Mouse (Mus musculus) urinary bladder, adult 2 months (tissue): ENCODE data around the gene Acrbp. TPM values are rescaled to one million over a fixed set of nuclear protein-coding genes. Genes with fewer than 3 reads are reported as not detected.
"Not testable (repeated sequence)": the region's sequence is repeated elsewhere in the genome, so short reads cannot be mapped to it uniquely, and the experiment has no call there.

ENCODE experiments used
- DNase-seq: peaks from one replicate; pipeline ENCODE4 v3.0.0; 2022; ENCODE audit warnings: low spot score
- polyA plus RNA-seq: library from polyadenylated mRNA; depleted of rRNA; stranded (reverse); fragments of >200 nt; gene quantifications from 2 replicates; pipeline ENCODE4 v1.2.3, GENCODE M21; 2012; rRNA removed

The Acrbp gene
- 23.5 and 24.7 TPM in 2 replicates for polyA plus RNA-seq

GRCm38 (mm10) chr6:125049678-125050077, at the start of gene Acrbp:
Gene Acrbp (plus strand): TSS chr6:125049689.
- DNase-seq: no peak

DNA sequence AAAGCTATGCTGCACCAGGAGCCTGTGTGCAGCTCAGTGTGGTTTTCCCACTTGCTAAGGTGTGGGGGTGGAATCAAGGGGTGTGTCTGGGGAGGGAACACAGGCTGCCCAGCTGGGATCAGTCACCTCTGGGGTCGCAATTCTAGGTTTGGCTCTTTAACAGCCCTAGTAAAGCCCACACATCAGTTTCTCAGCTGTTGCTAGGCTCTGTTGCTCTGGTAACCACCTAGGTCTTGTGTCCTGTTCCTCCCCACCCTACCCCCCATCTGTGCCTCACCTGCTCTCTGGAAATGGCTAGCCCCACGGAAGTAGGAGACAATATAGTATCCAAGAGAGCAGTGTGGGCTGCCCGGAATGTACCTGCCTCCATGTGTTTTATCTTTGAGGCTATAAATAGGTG, 45.8 kb upstream of the Acrbp start:
- DNase-seq: no peak

DNA sequence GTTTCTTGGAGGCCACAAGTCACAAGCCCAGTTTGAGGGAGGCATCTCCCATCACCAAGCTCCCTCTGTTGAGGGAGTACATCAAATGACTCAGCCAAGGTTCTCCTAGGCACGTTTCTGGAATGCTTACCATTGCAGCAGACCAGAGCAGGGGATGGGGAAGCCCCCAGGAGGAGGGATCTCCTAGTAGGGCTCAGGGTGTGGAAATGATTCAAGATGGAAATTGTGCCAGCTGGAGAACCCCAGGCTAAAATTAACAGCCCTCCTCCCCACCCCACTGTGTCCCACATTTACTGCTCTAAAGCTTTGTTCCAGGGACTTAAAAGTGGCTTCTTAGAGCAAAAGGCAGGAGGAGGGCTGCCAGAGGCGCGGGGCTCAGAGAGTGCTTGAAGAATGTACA, 44.4 kb upstream of the Acrbp start:
- DNase-seq: no peak

DNA sequence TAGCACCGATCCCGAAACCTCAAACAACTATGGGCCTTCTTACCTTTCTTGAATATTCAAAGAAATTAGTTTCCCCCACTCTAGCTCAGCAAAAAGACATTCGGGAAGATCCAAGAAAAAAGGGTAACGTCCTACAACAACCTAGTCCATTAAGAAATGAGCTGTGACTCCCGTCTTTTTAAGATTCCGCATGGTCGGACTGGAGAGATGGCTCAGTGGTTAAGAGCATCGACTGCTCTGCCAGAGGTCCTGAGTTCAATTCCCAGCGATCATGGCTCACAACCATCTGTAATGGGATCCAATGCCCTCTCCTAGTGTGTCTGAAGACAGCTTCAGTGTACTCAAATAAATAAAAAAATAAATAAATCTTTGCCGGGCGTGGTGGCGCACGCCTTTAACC, 41.4 kb upstream of the Acrbp start:
- no peak for DNase-seq

GRCm38 (mm10) chr6:125008586-125009128, 40.8 kb upstream of the Acrbp start:
- peak; percentile 84 for DNase-seq

DNA sequence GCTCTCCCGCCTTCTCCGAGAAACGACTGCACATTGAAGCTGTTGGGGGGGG, 40.5 kb upstream of the Acrbp start, which contains the start of gene Zfp384:
Gene Zfp384, plus strand, starts transcription at position 17 of the 52 bp plus-strand sequence.
- DNase-seq: no peak

DNA sequence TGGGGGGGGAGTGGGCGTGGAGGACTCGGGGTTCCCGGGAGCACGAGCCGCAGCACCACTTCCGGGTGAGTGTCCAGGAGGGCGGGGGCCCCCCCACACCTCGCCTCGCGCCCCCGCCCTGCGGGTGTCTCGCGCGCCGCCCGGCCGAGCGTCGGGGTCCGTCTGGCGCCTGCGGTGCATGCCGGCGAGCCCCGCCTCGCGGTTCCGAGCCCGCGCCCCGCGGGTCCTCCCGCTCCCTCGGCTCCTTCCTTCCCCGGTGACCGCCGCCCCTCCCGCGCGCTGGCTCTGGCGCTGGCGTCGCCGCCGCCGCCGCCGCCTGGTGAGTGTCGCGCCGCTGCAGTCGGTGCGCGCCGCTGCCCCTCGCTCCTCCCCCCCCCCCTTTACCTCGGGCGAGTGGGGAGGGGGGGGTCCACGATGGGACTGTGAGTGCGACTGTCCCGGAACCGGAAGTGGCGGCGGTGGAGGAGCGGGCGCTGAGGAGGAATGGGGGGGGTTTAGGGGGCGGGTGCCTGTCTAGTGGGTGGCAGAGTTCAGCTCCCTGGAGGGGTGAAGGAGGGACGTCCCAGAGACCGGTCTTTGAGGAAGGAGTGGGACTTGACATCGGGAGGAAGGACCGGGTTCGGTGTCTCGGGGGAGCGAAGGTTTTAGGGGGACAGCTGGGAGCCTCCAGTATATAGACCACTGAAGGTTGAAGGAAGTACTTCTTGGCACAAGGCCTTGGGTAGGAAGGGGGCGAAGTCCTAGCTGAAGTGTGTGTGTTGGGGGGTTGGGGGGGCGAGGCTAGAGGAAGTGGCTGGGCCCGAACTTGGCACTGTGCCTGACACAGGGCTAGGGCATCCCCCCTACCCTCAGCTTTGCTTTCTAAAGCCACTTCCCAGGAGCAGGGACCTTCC, 40.1 kb upstream of the Acrbp start:
- peak; percentile 67 for DNase-seq

DNA sequence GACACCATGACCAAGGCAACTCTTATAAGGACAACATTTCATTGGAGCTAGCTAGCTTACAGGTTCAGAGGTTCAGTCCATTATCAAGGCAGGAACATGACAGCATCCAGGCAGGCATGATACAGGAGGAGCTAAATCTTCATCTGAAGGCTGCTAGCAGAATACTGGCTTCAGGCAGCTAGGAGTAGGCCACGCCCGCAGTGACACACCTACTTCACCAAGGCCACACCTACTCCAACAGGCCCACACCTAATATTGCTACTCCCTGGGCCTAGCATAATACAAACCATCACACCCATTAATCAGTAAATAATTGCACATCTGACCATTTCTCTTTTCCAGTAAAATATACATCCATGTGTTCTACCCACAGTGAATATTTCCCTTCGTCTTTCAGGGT, 31.8 kb upstream of the Acrbp start:
- no peak for DNase-seq

DNA sequence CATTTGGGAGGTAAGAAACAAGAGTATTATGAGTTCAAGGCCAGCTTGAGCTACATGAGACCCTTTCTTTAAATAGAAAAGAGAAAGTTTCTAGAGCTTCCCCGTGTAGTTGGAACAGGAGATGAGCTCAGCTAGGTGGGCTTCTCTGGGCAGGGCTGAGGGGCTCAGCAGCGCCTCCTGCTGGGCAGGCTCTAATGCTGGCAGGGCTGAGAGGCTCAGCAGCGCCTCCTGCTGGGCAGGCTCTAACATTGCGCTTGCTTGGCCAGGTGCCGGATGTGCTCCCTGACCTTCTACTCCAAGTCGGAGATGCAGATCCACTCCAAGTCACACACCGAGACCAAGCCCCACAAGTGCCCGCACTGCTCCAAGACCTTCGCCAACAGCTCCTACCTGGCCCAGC, 19.0 kb upstream of the Acrbp start:
- DNase-seq: not testable (repeated sequence)

DNA sequence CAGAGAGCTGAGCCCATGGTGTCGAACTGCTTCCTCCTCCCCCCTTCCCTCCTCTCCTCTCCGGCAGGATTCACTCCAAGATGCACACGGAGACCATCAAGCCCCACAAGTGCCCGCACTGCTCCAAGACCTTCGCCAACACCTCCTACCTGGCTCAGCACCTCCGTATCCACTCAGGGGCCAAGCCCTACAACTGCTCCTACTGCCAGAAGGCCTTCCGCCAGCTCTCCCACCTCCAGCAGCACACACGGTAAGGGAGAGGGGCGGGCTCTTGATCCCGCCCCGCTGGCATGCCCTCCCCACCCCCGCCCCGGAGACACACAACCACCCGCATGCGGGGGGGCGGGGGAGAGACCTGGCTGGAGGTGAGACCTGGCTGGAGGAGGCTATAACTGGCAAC, 17.9 kb upstream of the Acrbp start:
- no peak for DNase-seq

DNA sequence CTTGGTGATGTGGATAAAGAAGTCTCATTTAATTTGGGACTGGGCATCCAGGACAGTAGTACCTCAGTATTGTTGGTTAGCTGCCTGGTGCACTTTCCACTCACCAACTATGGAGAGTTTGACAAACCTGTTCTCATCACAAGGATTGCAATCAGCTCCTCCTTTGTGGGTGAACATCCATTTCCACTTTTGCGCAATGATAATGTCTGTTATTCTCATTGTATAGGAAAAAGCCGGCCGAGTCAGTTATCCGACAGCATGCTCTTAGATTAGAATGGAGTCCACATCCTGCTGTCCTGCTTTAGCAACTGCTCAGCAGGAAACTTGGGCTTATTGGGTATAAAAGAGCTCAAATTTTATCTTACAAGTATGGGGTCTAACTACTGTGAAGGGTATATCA, 10.8 kb upstream of the Acrbp start:
- DNase-seq: no peak

- DNase-seq: no peak
These were observed 10.4 kb upstream of the Acrbp start for GRCm38 (mm10) chr6:125039131-125039530.

DNA sequence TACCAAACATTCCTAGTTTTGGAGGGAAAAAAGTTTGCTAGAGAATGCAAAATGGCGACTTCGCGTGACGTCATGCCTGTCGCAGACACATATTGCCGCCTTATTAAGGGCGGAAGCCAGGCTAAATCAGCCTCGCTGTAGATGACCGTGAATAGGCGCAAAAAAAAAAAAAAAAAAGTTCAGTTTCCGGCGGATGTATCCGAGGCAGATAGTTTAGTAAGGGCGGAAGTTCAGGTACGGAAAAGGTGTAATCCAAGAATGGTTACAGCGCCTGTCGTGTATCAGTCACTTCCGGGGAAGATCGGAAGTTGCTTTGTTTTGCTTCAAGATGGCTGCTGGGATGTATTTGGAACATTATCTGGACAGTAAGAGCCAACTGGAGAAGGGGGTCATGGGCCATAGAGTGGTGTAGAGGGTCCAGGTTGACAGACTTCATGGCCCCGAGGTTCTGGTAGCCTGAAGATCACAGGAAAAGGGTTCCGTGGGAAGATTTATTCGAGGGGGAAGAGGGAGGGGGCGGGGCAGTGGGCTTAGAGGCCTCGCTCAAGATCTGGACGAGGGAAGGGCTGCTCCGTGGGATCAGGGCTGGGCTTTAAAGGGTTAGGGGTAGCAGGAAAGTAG, 9.8 kb upstream of the Acrbp start, which contains the start of gene Ing4:
Gene Ing4, plus strand, starts transcription at position 228 of the 621 bp plus-strand sequence.
- DNase-seq: peak; percentile 52

GRCm38 (mm10) chr6:125040221-125040620, 9.3 kb upstream of the Acrbp start:
- no peak for DNase-seq

DNA sequence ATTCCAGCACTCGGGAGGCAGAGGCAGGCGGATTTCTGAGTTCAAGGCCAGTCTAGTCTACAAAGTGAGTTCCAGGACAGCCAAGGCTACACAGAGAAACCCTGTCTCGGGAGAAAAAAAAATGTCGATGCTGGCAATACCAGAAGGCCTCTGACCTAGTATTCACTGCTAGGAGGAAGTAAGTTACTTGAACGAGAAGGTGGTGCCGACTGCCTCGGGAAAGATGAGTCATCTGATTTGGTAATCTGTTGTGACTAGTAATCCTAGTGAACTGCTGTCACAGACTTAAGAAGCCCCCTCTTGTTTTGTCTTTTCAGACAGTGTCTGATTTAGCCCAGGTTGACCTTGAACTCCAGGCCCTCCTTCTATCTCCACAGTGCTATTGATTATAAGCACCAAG, 8.4 kb upstream of the Acrbp start:
- no peak for DNase-seq

- DNase-seq: no peak
These were observed 7.4 kb upstream of the Acrbp start for GRCm38 (mm10) chr6:125042081-125042480.

GRCm38 (mm10) chr6:125046691-125047090, 2.8 kb upstream of the Acrbp start:
- DNase-seq: peak; percentile 45

DNA sequence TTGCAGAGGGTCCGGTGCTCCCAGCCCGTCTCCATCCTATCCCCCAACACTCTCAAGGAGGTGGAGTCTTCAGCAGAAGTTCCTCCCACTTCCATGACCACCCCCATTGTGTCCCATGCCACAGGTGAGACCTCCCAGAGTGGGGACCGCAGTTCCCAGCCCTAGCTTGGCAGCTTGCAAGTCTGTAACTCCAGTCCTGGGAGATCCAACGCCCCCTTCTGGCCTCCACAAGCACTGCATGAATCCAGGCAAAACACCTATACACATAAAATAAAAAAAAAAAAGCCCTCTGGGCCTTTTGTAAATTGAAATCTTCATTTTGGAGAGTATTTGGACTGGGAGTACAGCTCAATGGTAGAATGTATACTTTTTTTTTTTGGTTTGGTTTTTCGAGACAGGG, 1.7 kb downstream of the Acrbp start:
- DNase-seq: no peak

DNA sequence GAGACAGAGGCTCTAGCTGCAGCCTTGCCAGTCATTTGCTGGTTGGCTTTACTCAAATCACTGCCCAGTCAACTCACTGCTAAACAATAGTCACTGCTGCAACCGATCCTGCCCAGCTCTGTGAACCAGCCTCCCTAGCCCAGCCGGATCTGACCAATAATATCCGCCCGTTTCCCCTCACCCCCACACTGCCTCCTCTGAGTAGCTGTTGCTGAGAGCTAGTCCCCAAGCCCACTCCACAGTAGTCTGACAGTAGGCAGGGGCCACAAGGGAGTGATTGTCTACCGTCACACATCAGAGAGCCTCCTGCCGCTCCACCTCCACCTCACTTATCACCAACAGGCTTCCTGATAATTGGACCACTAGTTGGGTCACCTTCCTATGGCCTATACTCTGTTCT, 12.0 kb downstream of the Acrbp start:
- DNase-seq: no peak

DNA sequence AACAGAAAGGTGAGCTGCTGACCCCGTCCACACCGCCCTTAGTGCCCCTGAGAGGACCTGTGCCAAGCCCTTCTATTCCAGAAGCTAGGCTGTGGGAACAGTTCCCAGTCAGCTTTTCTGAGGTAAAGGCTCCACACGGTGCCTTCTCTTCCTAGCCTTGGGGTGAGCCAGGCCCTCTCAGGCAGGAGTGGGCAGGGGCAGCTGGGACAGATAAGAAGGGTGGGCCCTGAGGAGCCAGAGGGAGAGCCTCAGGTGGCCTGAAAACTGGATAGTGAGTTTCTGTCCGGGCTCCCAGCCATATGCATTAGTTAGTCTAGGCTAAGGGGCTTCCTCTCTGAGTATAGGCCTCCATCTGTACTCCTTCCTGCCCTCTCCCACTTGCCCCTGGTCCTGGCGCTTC, 13.0 kb downstream of the Acrbp start:
- no peak for DNase-seq

DNA sequence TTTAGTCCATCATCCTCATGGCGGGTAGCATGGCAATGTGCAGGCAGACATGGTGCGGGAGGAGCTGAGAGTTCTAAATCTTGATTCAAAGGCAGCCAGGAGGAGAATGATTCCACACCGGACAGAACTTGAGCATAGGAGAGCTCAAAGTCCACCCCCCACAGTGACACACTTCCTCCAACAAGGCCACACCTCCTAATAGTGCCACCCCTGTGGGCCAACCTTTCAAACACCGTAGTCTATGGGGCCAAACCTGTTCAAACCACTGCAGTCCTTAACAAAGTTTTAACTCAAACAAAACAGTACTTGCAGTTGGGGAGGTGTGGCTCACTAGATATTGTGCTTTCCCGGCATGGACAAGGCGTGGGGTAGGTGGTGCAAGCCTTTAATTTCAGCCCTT, 14.4 kb downstream of the Acrbp start:
- DNase-seq: no peak

DNA sequence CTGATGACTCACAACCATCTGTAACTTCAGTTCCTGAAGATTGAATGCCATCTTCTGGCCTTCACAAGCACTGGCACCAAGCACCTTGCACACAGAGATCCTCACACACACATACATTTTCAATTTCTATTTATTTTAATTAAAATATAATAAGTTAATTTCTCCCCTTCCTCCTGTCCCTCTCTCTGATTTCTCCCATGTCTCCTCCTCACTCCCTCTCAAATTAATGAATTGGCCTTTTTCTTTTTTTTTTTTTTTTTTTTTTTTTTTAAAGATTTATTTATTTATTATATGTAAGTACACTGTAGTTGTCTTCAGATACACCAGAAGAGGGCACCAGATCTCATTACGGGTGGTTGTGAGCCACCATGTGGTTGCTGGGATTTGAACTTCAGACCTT, 15.7 kb downstream of the Acrbp start:
- DNase-seq: not testable (repeated sequence)

DNA sequence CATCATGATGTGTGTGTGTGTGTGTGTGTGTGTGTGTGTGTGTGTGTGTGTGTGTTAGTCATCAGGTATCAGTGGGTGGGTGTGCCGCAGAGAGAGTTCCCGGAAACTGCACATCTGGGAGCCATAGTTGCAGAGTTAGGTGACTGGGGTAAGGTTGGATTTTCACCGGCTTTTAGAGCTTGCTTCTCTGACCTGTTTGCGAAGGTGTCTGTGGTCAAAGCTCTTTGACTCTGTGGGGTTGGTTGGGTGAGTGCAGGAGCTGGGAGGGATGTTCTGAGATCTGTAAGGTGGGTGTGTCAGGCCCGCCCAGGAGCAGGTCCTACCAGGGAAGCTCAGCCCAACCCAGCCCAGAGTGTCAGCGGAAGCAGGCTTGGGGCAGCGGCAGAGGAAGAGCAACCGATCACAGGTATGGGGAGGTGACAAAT, 18.1 kb downstream of the Acrbp start, which contains the start of gene Lpar5:
Gene Lpar5, plus strand, starts transcription at position 350 of the 425 bp plus-strand sequence.
- DNase-seq: no peak
